Mouse (Mus musculus): ENCODE measurements at regions not wholly inside any gene's neighbourhood (a gene's known extent, or its start where the extent isn't known, plus 50 kb on each side); places are given as distances from the start of the nearest gene placed in this dataset.

GRCm38 (mm10) chr6:43021967-43022366 lies 73.1 kb downstream of the Olfr444 start:
- peak; percentile 42 for DNase-seq
